Mouse (Mus musculus) ES-E14 (cell line): ENCODE results near the gene Defa21. TPM values are rescaled to one million over a fixed set of nuclear protein-coding genes. Genes with fewer than 3 reads are reported as not detected.
"Not testable (repeated sequence)": the region's sequence is repeated elsewhere in the genome, so short reads cannot be mapped to it uniquely, and the experiment has no call there.

Experiments used
- DNase-seq: peaks from one replicate; pipeline ENCODE4 v3.0.0-alpha.2; 2013; ENCODE audit warnings: low read depth, low spot score
- H3K27ac ChIP-seq: 2 replicates; pipeline ENCODE4 v1.5.1; 2012; ENCODE audit warnings: low read depth, mild to moderate bottlenecking, low read length, moderate library complexity, mixed read lengths; ENCODE audit not compliant: poor library complexity, insufficient read depth, severe bottlenecking
- H3K36me3 ChIP-seq: 2 replicates; pipeline ENCODE4 v1.6.1; 2012; ENCODE audit warnings: mild to moderate bottlenecking, low read length, moderate library complexity, mixed read lengths; ENCODE audit not compliant: control insufficient read depth, poor library complexity, insufficient read depth, severe bottlenecking
- H3K4me1 ChIP-seq, 2 experiments: fragments of 150-350 bp in 1 of 2; sonication (generic) in 1 of 2; 2 replicates each; pipeline ENCODE4 v1.6.1; 2012; ENCODE audit warnings: low read length in 2 of 2, mild to moderate bottlenecking in 1 of 2, mixed read lengths in 1 of 2; ENCODE audit not compliant: control insufficient read depth in 2 of 2, insufficient read depth in 2 of 2, poor library complexity in 1 of 2
- H3K4me3 ChIP-seq, 2 experiments: fragments of 150-350 bp in 1 of 2; sonication (generic) in 1 of 2; 2 replicates each; pipeline ENCODE4 v1.5.1; 2012; ENCODE audit warnings: low read length in 2 of 2, low read depth in 1 of 2, mild to moderate bottlenecking in 1 of 2, mixed read lengths in 1 of 2; ENCODE audit not compliant: insufficient read depth in 1 of 2, poor library complexity in 1 of 2, severe bottlenecking in 1 of 2
- H3K9ac ChIP-seq: 2 replicates; pipeline ENCODE4 v1.6.1; 2012; ENCODE audit warnings: low read depth, mild to moderate bottlenecking, low read length, mixed read lengths; ENCODE audit not compliant: poor library complexity, insufficient read depth, severe bottlenecking
- H3K9me3 ChIP-seq: fragments of 150-350 bp; sonication (generic); 2 replicates; pipeline ENCODE4 v1.6.1; 2012; ENCODE audit warnings: low read depth, mild to moderate bottlenecking, low read length; ENCODE audit not compliant: control insufficient read depth, insufficient read depth
- CHD2 ChIP-seq: IDR thresholded peaks from 2 replicates; pipeline ENCODE4 v1.6.1; 2014; ENCODE audit warnings: mild to moderate bottlenecking, low read depth, low read length, inconsistent platforms
- HCFC1 ChIP-seq: IDR thresholded peaks from 2 replicates; pipeline ENCODE4 v1.6.1; 2012; ENCODE audit warnings: low read length, inconsistent platforms, borderline replicate concordance; ENCODE audit not compliant: insufficient read depth
- MAFK ChIP-seq: IDR thresholded peaks from 2 replicates; pipeline ENCODE4 v1.6.1; 2014; ENCODE audit warnings: mild to moderate bottlenecking, low read depth, low read length, inconsistent platforms; ENCODE audit not compliant: insufficient read depth
- ZC3H11A ChIP-seq: IDR thresholded peaks from 2 replicates; pipeline ENCODE4 v1.6.1; 2012; ENCODE audit warnings: low read depth, mild to moderate bottlenecking, inconsistent platforms, low read length, borderline replicate concordance
- ZNF384 ChIP-seq: IDR thresholded peaks from 2 replicates; pipeline ENCODE4 v1.6.1; 2012; ENCODE audit warnings: low read depth, low read length, inconsistent platforms
- in situ Hi-C, 2 experiments: fragments of 600-800 bp; cut with MboI; formaldehyde crosslinking; loops; one replicate each; pipeline ENCODE4 v1.15.1; 2025; ENCODE audit warnings: low sequenced_read_pairs in 2 of 2, inconsistent platforms in 1 of 2; ENCODE audit not compliant: unreplicated experiment in 2 of 2
- total RNA-seq: library from RNA; depleted of rRNA; stranded (reverse); fragments of 300-350 nt; gene quantifications from 2 replicates; pipeline ENCODE4 v1.2.3, GENCODE M21; 2012; rRNA removed

Defa21 gene
- total RNA-seq, 1 experiment, result not detected

DNA sequence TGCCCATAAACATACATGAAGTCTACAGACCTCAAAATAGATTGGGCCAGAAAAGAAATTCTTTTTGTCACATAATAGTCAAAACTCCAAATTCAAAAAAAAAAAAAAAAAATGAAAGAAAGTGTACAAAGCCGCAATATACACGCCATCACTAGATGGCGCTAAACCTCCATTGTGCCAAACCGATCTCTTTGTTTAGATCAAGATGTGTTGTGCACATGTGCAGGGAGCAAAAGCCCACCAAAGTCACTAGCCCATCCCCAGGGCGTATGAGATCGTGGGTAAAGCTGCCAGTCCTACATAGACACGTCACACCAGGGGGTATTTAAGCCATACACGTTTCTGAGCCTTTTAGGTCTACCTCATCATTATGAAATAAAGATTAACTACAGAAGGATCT is 24.2 kb upstream of the Defa21 start:
- TF ChIP-seq HCFC1 (no peak), MAFK (no peak), ZNF384 (peak; percentile 70), CHD2 (no peak)
- in situ Hi-C loops, result no loop called here
- Histone ChIP-seq H3K9ac (no peak overlapping the region), H3K9me3 (no peaks in the 10 kb centered on the region), H3K27ac (no peak overlapping the region), H3K4me1 (no peaks in the 10 kb centered on the region), H3K36me3 (no peaks in the 10 kb centered on the region), H3K4me3 (no peak overlapping the region)
- no peak for DNase-seq

GRCm38 (mm10) chr8:21006801-21007200 is 18.5 kb upstream of the Defa21 start:
- Histone ChIP-seq H3K9ac (no peak overlapping the region), H3K4me1 (no peaks in the 10 kb centered on the region), H3K9me3 (no peaks in the 10 kb centered on the region), H3K36me3 (no peaks in the 10 kb centered on the region), H3K27ac (no peak overlapping the region), H3K4me3 (no peak overlapping the region)
- in situ Hi-C loops, result no loop called here
- no peak for DNase-seq
- TF ChIP-seq ZC3H11A, result no peak
- TF ChIP-seq ZNF384, result no peak
- no peak for TF ChIP-seq CHD2
- no peak for TF ChIP-seq MAFK
- TF ChIP-seq HCFC1, result no peak

DNA sequence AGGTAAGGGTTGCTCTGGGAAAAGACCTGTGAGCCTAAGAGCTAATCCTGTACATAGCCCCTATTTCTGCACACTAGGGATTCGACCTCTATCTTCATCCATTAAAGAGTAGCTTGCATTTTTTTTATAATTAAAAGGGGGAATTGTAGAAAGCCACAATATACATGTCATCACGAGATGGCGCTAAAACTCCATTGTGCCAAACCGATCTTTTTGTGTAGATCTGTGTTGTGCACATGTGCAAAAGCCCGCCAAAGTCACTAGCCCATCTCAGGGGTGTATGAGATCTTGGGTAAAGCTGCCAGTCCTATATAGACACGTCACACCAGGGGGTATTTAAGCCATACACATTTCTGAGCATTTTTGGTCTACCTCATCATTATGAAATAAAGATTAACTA is 16.8 kb upstream of the Defa21 start:
- H3K9me3 ChIP-seq, H3K4me1 ChIP-seq, H3K4me3 ChIP-seq, H3K27ac ChIP-seq, DNase-seq, H3K36me3 ChIP-seq, in situ Hi-C loops, H3K9ac ChIP-seq: not testable (repeated sequence)
- TF ChIP-seq ZC3H11A, result 0 out of 2 replicates have a peak, but pooled peaks have one; percentile 30

DNA sequence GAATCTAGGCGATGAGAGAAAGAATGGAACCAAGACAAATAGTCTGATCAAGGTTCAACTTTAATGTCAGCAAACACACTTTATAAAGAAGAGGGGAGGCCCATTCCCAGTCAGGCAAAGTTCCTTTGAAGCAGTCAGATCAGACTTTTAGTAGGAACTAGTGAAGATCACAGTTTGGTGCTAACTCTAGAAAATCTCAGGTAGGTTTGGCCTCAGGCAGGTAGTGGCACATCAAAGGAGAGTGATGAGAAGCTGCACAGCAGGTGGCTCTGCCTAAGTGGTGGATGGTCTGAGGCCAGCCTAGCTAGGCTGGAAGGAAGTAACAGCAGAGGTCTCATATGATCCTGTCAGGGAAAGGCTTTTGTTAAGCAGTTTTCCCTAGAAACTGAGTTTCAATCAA is 14.8 kb upstream of the Defa21 start:
- H3K36me3 ChIP-seq, in situ Hi-C loops, H3K9me3 ChIP-seq, H3K9ac ChIP-seq, H3K4me1 ChIP-seq, H3K27ac ChIP-seq, H3K4me3 ChIP-seq: not testable (repeated sequence)
- DNase-seq, result peak; percentile 64

GRCm38 (mm10) chr8:21054747-21055146 is 29.4 kb downstream of the Defa21 start, which contains the start of gene Defa23:
Defa23 (plus strand) TSS chr8:21055047.
- DNase-seq, H3K4me1 ChIP-seq, H3K4me3 ChIP-seq, in situ Hi-C loops, H3K9ac ChIP-seq, H3K27ac ChIP-seq, H3K36me3 ChIP-seq, H3K9me3 ChIP-seq: not testable (repeated sequence)

GRCm38 (mm10) chr8:21064738-21065137 is 39.4 kb downstream of the Defa21 start, which contains the start of gene Defa35:
Defa35 (plus strand) TSS chr8:21065038.
- DNase-seq, H3K9ac ChIP-seq, H3K4me3 ChIP-seq, in situ Hi-C loops, H3K9me3 ChIP-seq, H3K36me3 ChIP-seq, H3K4me1 ChIP-seq, H3K27ac ChIP-seq: not testable (repeated sequence)

Other genes starting within 250 kb of the Defa21 start
- not detected in 2 replicates for gene Defb33, start 132.9 kb upstream of the Defa21 start, total RNA-seq
- not detected in 2 replicates for gene Gm15056, start 122.9 kb upstream of the Defa21 start, total RNA-seq
- not detected in 2 replicates for gene Gm6040, start 103.5 kb upstream of the Defa21 start, total RNA-seq
- gene AY761185, start 80.8 kb upstream of the Defa21 start, total RNA-seq, result not detected in 2 replicates
- not detected in 2 replicates for gene Defa23, start 29.5 kb downstream of the Defa21 start, total RNA-seq
- gene Defa35, start 39.5 kb downstream of the Defa21 start, total RNA-seq, result not detected in 2 replicates
- gene Defa25, start 58.9 kb downstream of the Defa21 start, total RNA-seq, result not detected in 2 replicates
- not detected in 2 replicates for gene Gm14851, start 70.5 kb downstream of the Defa21 start, total RNA-seq
- gene Defa30, start 109.1 kb downstream of the Defa21 start, total RNA-seq, result 1.2 TPM in 1 of 2 replicates, not detected in the other
- gene Defa22, start 136.7 kb downstream of the Defa21 start, total RNA-seq, result not detected in 2 replicates
- 1.3 and 1.5 TPM in 2 replicates for gene Defa31, start 166.1 kb downstream of the Defa21 start, total RNA-seq
- gene Gm15293, start 176.0 kb downstream of the Defa21 start, total RNA-seq, result not detected in 2 replicates
- gene Gm15292, start 224.2 kb downstream of the Defa21 start, total RNA-seq, result not detected in 2 replicates